Mouse (Mus musculus) telencephalon, adult 2 months (tissue): ENCODE data around the gene Gm20388.
A peak's percentile ranks its signal among the peaks of the same experiment; 100 is the strongest.

Experiments
- DNase-seq: peaks from one replicate; pipeline ENCODE4 v3.0.0-alpha.2; 2011; ENCODE audit warnings: low read depth, low spot score

Gm20388 gene

GRCm38 (mm10) chr8:122435375-122435774 is 2524.7 kb downstream of the Gm20388 start:
- DNase-seq, result no peak

DNA sequence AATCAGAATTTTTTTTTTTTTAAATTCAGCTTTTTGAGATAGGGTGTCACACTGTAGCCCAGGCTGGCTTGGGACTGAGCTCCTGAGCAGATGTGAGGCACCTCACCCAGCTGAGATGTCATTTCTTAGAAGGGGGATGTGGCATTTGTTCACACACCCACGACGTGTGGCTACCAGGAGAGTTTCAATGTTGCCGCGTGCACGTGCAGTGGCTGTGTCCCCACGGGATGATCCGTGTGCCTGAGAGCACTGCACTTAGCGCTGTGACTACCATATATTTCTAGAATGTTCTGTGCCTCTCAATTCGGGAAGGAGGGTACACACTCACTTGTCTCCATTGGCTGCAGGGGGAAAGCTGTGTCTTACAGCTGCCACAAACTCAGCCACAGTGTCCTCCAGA is 2525.5 kb downstream of the Gm20388 start:
- DNase-seq, result no peak

- no peak for DNase-seq
Observed at GRCm38 (mm10) chr8:122436586-122437125, 2526.0 kb downstream of the Gm20388 start.

- DNase-seq, result no peak
Observed at GRCm38 (mm10) chr8:122437708-122438331, 2527.2 kb downstream of the Gm20388 start.

DNA sequence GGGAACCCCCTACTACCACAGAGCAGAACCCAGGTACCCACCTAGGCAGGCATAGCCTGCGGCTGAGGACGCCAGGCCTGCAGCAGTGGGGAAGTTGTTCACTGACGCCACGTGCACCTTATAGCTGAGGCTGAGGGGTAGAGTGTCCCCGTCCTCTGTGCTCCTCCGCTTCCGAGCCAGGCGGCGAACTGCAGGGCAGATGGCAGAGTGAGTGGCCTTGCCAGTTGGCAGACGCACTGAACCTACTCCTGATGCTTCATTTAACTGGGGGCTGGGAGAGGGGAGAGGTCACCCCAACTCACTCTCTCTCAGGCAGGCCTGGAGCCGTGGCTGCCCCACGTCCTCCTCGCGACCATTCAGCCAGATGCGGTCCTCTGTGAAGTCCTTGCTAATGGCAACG is 2528.7 kb downstream of the Gm20388 start:
- no peak for DNase-seq

DNA sequence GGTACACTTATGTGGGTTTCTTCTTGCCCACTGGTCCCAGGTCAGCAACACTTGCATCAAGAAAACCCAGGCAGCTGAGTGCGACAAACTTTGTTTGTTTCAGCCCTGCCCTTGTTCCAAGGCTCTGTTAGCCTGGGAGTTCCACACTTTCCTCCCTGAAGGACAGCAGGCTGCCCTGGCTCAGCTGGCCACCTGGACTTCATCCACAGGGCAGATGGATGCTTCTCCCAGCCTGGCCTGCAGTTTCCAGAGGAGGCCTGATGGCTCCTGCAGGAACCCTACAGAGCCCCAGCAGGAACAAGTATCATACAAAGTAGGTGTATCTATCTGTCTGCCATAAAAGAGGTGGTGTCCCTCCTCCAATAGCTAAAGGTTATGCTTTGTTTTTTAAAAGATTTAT is 2530.7 kb downstream of the Gm20388 start:
- no peak for DNase-seq

DNA sequence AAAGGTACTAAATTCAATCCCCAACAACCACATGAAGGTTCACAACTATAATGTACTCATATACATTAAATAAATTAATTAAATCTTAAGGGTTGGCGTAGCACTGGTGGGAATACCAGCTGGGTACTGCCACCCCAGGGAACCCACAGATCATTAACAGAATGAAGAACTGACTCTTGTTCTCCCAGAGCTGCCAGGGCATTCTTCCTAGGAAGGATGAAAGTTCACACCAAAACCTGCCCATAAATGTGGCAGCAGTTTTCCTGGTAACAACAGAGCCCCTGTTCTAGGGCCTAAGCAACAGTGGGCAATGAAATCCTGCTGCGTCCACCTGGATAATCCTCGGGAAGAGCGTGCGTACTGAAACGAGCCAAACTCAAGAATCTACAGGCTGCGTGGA is 2531.7 kb downstream of the Gm20388 start:
- DNase-seq, result no peak

DNA sequence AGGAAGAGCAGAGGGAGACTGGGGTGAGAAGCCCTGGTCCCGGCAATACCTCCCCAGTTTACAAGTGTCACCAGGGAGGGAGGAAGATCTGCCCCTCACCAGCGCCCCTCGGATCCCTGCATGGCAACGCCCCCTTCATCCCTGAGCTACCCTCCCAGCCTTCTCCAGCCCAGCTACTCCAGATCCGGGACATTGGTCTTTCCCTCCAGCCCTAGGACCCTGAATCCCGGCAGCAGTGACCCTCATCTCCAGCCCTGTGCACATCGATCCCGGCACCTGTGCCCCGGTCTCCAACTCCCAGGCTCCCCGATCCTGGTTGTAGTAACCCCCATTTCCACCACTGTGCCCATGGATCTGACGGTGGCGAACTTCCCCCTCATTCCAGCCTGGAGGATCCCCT is 2532.1 kb downstream of the Gm20388 start:
- no peak for DNase-seq

DNA sequence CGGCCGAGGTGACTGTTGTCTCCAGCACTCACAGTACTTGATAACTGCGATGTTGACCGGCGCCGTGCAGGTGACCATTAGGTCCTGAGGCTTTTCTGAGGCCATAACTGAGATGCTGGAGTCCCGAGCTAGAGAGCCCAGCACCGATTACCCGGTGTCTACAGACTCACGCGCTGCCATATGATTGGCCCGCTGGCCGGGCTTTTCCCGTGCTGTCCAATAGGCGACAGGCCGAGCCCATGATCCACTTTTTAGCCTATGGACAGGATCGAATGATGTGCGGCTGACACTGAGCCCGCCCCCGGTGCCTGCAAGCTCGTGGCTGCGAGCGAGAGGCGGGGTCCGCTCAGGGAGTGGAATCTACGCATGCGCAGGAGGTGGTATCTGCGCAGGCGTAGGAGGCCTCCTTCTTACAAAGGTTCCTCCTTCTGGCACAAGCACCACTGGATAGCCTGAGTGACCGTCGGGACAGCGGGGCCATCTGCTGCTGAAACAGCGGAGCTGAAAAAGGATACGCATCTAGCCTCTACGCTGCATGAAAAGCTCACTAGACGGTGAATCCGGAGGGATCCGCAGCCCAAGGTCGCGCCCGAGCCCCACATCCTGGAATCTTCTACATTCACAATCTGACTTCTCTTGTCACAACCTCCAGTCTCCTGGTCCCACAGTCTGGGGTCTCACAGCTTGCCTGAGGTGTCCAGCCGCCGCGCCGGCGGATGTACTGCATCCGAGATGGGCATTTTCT is 2532.8 kb downstream of the Gm20388 start, which contains the start of gene Mvd:
Gene Mvd (minus strand): TSS at position 161 of the 745 bp plus-strand sequence.
- peak; percentile 99 for DNase-seq

DNA sequence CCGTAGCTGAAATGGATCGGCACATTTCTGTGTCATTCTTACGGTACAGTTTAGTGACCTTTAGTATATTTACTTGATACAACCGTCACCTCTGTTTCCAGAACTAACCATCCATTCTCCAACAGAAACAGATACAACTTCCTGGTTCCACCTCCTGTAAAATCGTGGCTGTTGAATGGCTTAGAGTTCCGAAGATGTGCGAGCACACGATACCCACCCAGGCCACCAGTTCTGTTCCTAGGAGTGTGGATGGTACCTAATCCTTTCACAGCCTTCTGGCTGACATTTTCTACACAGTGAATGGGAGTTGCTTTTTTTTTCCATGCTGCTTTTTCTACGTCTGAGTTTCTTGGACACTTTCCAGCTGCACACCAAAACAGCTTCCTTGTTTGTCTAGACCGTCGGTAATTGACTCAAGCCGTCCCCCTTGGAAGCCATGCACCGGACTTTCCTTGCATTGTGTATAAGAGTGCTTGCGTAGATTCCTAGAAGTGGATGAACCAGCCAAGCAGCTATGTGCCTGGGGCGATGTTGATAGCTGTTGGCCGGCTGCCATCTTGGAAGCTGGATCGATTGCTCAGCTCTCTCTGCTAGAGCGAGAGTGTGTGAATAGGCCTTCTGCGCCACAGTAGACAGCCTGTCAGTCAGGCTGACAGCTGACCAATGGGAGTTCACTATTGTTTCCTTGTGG is 2533.6 kb downstream of the Gm20388 start:
- peak; percentile 74 for DNase-seq

DNA sequence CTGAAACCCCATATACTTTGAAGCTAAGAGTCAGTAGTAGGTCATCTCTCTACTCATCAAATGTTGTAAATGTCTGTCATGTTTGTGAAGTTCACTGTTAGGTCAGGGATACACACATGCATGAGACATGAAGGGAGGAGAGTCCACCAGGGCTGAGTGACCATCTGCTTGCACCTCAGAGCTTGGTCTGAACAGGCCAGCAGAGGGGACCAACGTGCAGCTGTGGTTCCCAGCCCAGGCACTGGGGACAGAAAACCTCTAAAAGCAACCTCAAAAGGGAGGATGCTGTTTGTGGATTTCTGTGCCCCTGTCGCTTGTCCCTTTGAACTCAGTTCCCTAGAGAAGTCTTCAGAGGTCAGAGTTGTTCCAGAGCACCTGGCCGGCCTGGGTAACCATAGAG is 2534.6 kb downstream of the Gm20388 start:
- no peak for DNase-seq

GRCm38 (mm10) chr8:122451161-122451703 is 2540.6 kb downstream of the Gm20388 start:
- DNase-seq, result no peak

GRCm38 (mm10) chr8:122452154-122452553 is 2541.5 kb downstream of the Gm20388 start:
- DNase-seq, result no peak

- no peak for DNase-seq
Observed at GRCm38 (mm10) chr8:122454409-122454808, 2543.8 kb downstream of the Gm20388 start.

GRCm38 (mm10) chr8:122457171-122457570 is 2546.5 kb downstream of the Gm20388 start:
- no peak for DNase-seq

- DNase-seq, result no peak
Observed at GRCm38 (mm10) chr8:122459218-122459900, 2548.7 kb downstream of the Gm20388 start.

GRCm38 (mm10) chr8:122459990-122460389 is 2549.3 kb downstream of the Gm20388 start:
- DNase-seq, result no peak

DNA sequence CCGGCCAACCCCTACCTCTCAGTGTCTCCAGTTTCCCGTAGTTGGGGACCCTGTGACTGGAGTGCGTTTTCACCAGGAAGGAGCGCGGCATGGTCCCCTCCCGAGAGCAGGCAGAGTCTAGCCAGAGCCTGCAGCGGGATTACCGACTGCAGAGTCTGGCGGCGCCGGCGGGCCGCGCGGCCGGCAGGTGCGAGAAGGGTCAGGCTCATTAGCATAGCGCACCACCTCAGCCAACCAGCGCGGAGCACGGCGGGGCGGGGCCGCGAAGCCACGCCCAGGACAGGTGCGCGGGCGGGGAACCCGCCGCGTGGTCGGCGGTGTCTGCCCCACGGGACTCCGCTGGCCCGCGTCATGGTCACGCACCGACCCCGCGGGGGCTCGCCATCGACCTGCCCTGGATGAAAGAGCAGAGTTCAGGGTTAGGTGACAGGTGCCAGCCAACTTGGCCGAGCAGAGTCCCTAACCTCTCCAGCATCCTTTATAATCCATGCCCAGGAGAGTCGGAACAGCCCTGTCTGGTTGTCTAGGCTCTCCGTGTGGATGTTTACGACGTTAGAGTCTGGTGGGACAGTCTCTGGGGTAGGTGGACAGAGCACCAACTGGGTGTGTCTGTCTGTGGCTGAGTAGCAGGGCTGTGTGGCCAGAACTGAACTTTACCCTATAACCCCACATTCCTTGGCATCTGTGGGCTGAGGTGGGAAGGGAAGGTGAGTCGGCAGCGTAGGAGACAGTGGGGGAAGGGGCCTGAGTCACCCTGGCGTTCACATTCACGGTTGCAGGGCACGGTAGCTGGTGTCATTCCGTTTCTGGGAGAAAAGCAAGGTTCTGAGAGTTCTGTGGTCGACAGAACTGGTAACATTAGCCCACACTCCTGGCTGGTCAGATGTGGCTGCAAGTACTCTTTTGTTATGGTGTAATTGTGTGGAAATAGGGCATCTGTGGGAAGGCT is 2550.2 kb downstream of the Gm20388 start, which contains the start of gene Snai3:
Gene Snai3 (minus strand): TSS at position 210 of the 949 bp plus-strand sequence.
- DNase-seq, result no peak

DNA sequence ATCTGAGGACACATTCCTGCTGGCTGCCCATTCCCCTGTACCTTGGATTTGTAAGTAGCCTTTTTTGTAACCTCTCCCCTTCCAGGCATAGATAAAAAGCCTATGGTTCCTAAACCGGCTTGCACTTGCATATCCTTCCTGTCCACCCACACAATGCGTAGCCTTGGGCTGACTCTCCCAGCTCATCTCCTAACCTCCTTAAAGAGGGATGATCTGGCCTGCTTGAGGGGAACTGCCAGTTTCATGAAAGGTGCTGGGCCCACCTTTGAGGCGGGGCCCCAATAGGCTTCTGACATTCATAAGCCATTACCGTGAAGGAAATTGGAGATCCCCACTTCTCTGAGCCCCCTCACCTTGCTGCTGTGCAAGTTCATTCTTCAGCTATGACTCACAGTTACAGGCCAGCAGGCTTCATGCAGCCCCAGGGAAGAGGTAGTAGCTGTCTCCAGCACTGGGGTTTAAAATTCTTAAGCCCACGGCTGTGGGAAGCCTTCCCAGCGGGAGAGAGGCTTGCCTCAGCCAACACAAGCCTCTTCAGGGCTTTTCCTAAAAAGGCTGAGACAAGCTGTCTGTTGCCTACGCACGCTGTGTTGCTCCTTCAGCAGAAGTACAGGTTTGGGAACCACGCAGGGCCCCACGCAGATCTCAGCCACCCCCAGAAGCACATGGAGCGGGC is 2551.0 kb downstream of the Gm20388 start:
- DNase-seq, result peak; percentile 95

- DNase-seq, result no peak
Observed at GRCm38 (mm10) chr8:122462510-122462909, 2551.9 kb downstream of the Gm20388 start.
